Mouse (Mus musculus) MEL (cell line): Measurements from ENCODE around the gene Sergef. TPM values are rescaled to one million over a fixed set of nuclear protein-coding genes. Genes with fewer than 3 reads are reported as not detected.

Source experiments
- DNase-seq: peaks from one replicate; pipeline ENCODE4 v3.0.0; 2011; ENCODE audit warnings: low read depth, low spot score
- H3K27ac ChIP-seq: 2 replicates; pipeline ENCODE4 v1.5.1; 2012; ENCODE audit warnings: low read depth, mild to moderate bottlenecking, control low read depth, low read length, moderate library complexity; ENCODE audit not compliant: control insufficient read depth
- H3K27me3 ChIP-seq, 2 experiments: fragments of 150-350 bp in 1 of 2; sonication (generic) in 1 of 2; 2 replicates each; pipeline ENCODE4 v1.6.1; 2012; ENCODE audit warnings: low read length in 2 of 2, mild to moderate bottlenecking in 2 of 2, improper control_type of control experiment in 1 of 2, moderate library complexity in 1 of 2; ENCODE audit not compliant: insufficient read depth in 2 of 2, control insufficient read depth in 1 of 2
- H3K36me3 ChIP-seq, 2 experiments: 2 replicates each; pipeline ENCODE4 v1.6.1; 2012 to 2014; ENCODE audit warnings: low read length in 2 of 2, improper control_type of control experiment in 1 of 2, inconsistent platforms in 1 of 2, mild to moderate bottlenecking in 1 of 2; ENCODE audit not compliant: insufficient read depth in 2 of 2, control insufficient read depth in 1 of 2
- H3K4me1 ChIP-seq, 2 experiments: fragments of 150-350 bp in 1 of 2; sonication (generic) in 1 of 2; 2 replicates each; pipeline ENCODE4 v1.6.1; 2012; ENCODE audit warnings: low read length in 2 of 2, improper control_type of control experiment in 1 of 2, mild to moderate bottlenecking in 1 of 2; ENCODE audit not compliant: insufficient read depth in 2 of 2, control insufficient read depth in 1 of 2
- H3K4me3 ChIP-seq, 2 experiments: fragments of 150-350 bp in 1 of 2; sonication (generic) in 1 of 2; 2 replicates each; pipeline ENCODE4 v1.5.1; 2012; ENCODE audit warnings: low read depth in 2 of 2, low read length in 2 of 2, mild to moderate bottlenecking in 2 of 2, moderate library complexity in 2 of 2, control low read depth in 1 of 2, improper control_type of control experiment in 1 of 2; ENCODE audit not compliant: control insufficient read depth in 1 of 2, insufficient read depth in 1 of 2
- H3K79me2 ChIP-seq: 2 replicates; pipeline ENCODE4 v1.6.1; 2012; ENCODE audit warnings: mild to moderate bottlenecking, low read length, moderate library complexity; ENCODE audit not compliant: control insufficient read depth, poor library complexity, insufficient read depth
- H3K9ac ChIP-seq: 2 replicates; pipeline ENCODE4 v1.6.1; 2012; ENCODE audit warnings: low read depth, mild to moderate bottlenecking, control low read depth, low read length, moderate library complexity; ENCODE audit not compliant: control insufficient read depth, poor library complexity, severe bottlenecking
- H3K9me3 ChIP-seq: fragments of 150-350 bp; sonication (generic); replicated peaks from 2 replicates; pipeline ENCODE4 v1.6.1; 2012; ENCODE audit warnings: mild to moderate bottlenecking, low read length, improper control_type of control experiment, moderate library complexity; ENCODE audit not compliant: insufficient read depth
- CTCF ChIP-seq, 3 experiments: IDR thresholded peaks in 2 of 3; conservative IDR thresholded peaks in 1 of 3; 2 replicates each; pipeline ENCODE4 v1.5.1; 2011 to 2012; ENCODE audit warnings: low read length in 3 of 3, low read depth in 2 of 3, mild to moderate bottlenecking in 2 of 3, improper control_type of control experiment in 1 of 3, inconsistent platforms in 1 of 3, mixed read lengths in 1 of 3, moderate library complexity in 1 of 3; ENCODE audit not compliant: control insufficient read depth in 1 of 3, insufficient read depth in 1 of 3, poor library complexity in 1 of 3, severe bottlenecking in 1 of 3
- ELF1 ChIP-seq: IDR thresholded peaks from 2 replicates; pipeline ENCODE4 v1.6.1; 2014; ENCODE audit warnings: low read depth, mild to moderate bottlenecking, inconsistent platforms, low read length, improper control_type of control experiment, moderate library complexity
- ETS1 ChIP-seq: IDR thresholded peaks from 2 replicates; pipeline ENCODE4 v1.6.1; 2012; ENCODE audit warnings: low read depth, mild to moderate bottlenecking, inconsistent platforms, low read length, improper control_type of control experiment, moderate library complexity
- GABPA ChIP-seq: IDR thresholded peaks from 2 replicates; pipeline ENCODE4 v1.6.1; 2012; ENCODE audit warnings: low read depth, mild to moderate bottlenecking, inconsistent platforms, low read length, improper control_type of control experiment, moderate library complexity
- GATA1 ChIP-seq: IDR thresholded peaks from 2 replicates; pipeline ENCODE4 v1.6.1; 2011; ENCODE audit warnings: low read depth, low read length, improper control_type of control experiment
- HCFC1 ChIP-seq: IDR thresholded peaks from 2 replicates; pipeline ENCODE4 v1.6.1; 2012; ENCODE audit warnings: low read depth, mild to moderate bottlenecking, inconsistent platforms, low read length, improper control_type of control experiment, moderate library complexity
- KAT2A ChIP-seq: conservative IDR thresholded peaks from 2 replicates; pipeline ENCODE4 v1.6.1; 2012; ENCODE audit warnings: low read depth, low read length, improper control_type of control experiment, inconsistent platforms
- MAX ChIP-seq: IDR thresholded peaks from 2 replicates; pipeline ENCODE4 v1.6.1; 2011; ENCODE audit warnings: low read length, improper control_type of control experiment
- MAZ ChIP-seq: IDR thresholded peaks from 2 replicates; pipeline ENCODE4 v1.6.1; 2012; ENCODE audit warnings: low read depth, mild to moderate bottlenecking, inconsistent platforms, low read length, improper control_type of control experiment
- NRF1 ChIP-seq: IDR thresholded peaks from 2 replicates; pipeline ENCODE4 v1.6.1; 2014; ENCODE audit warnings: low read depth, mild to moderate bottlenecking, inconsistent platforms, low read length, improper control_type of control experiment, moderate library complexity; ENCODE audit not compliant: poor library complexity, insufficient read depth, severe bottlenecking
- POLR2AphosphoS2 ChIP-seq: IDR thresholded peaks from 2 replicates; pipeline ENCODE4 v1.6.1; 2011; ENCODE audit warnings: low read length, improper control_type of control experiment
- POLR2AphosphoS5 ChIP-seq: IDR thresholded peaks from 2 replicates; pipeline ENCODE4 v1.6.1; 2012; ENCODE audit warnings: low read depth, borderline replicate concordance, mild to moderate bottlenecking, inconsistent platforms, low read length, moderate library complexity, mixed read lengths
- RAD21 ChIP-seq: IDR thresholded peaks from 2 replicates; pipeline ENCODE4 v1.6.1; 2011; ENCODE audit warnings: mild to moderate bottlenecking, low read depth, low read length, improper control_type of control experiment
- RCOR1 ChIP-seq: IDR thresholded peaks from 2 replicates; pipeline ENCODE4 v1.6.1; 2012; ENCODE audit warnings: low read depth, mild to moderate bottlenecking, inconsistent platforms, low read length, improper control_type of control experiment
- TAL1 ChIP-seq: IDR thresholded peaks from 2 replicates; pipeline ENCODE4 v1.6.1; 2012; ENCODE audit warnings: mild to moderate bottlenecking, inconsistent platforms, low read length, moderate library complexity, mixed read lengths
- TBP ChIP-seq: IDR thresholded peaks from 2 replicates; pipeline ENCODE4 v1.8.0; 2011; ENCODE audit warnings: low read depth, low read length, improper control_type of control experiment
- TCF12 ChIP-seq: IDR thresholded peaks from 2 replicates; pipeline ENCODE4 v1.6.1; 2014; ENCODE audit warnings: low read depth, mild to moderate bottlenecking, inconsistent platforms, low read length, improper control_type of control experiment, moderate library complexity
- USF1 ChIP-seq: IDR thresholded peaks from 2 replicates; pipeline ENCODE4 v1.6.1; 2014; ENCODE audit warnings: low read depth, mild to moderate bottlenecking, inconsistent platforms, low read length, improper control_type of control experiment, moderate library complexity
- USF2 ChIP-seq, 2 experiments: IDR thresholded peaks; 2 replicates each; pipeline ENCODE4 v1.6.1; 2011 to 2012; ENCODE audit warnings: improper control_type of control experiment in 2 of 2, low read length in 2 of 2, borderline replicate concordance in 1 of 2, inconsistent platforms in 1 of 2, low read depth in 1 of 2, mild to moderate bottlenecking in 1 of 2; ENCODE audit not compliant: insufficient read depth in 1 of 2
- ZC3H11A ChIP-seq: IDR thresholded peaks from 2 replicates; pipeline ENCODE4 v1.6.1; 2012; ENCODE audit warnings: low read depth, mild to moderate bottlenecking, inconsistent platforms, low read length, improper control_type of control experiment
- ZMIZ1 ChIP-seq: IDR thresholded peaks from 2 replicates; pipeline ENCODE4 v1.6.1; 2012; ENCODE audit warnings: low read depth, mild to moderate bottlenecking, inconsistent platforms, low read length, improper control_type of control experiment, moderate library complexity
- polyA plus RNA-seq, 2 experiments: library from polyadenylated mRNA; stranded (reverse) in 1 of 2; unstranded in 1 of 2; fragments of >175 nt in 1 of 2; fragments of >200 nt in 1 of 2; gene quantifications; 2 replicates each; pipeline versions ENCODE4 v1.2.1 to v1.2.4; 2012; ENCODE audit warnings: low replicate concordance in 2 of 2, low read depth in 1 of 2; ENCODE audit not compliant: insufficient read length in 2 of 2, insufficient read depth in 1 of 2, missing spikeins in 1 of 2
- total RNA-seq: library from RNA; depleted of rRNA; stranded (reverse); fragments of 300-350 nt; gene quantifications from 2 replicates; pipeline ENCODE4 v1.2.3, GENCODE M21; 2012

Gene Sergef
- total and polyA plus RNA-seq, 3 experiments, result 7.6 to 11.7 TPM; not detected in 1

DNA sequence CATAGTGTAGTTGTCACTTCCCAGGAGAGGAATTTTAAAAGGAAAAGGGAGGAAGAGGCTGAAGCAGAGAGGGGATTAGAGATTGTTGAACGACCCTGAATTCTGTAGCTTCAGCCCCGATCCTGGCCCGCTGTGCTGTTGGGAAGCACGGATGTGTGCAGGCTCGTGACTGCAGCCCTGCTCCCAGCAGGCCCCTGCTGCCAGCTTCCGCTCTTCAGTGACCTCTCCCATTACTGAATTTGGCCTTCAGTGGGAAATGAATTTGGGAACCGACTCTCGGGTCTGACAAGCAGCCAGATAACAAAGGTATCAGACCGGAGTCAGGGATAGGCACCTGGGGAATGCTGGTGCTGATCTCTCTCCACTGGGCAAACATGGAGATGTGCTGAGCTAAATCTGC is 166.5 kb downstream of the Sergef start:
- Histone ChIP-seq H3K9me3 (no peaks in the 10 kb centered on the region), H3K27ac (no peak overlapping the region), H3K79me2 (no peaks in the 10 kb centered on the region), H3K4me1 (peaks cover 2 to 11% of the 10 kb centered on the region in 2 experiments; a peak in 2 of 4 replicates), H3K4me3 (no peak overlapping the region), H3K9ac (no peak overlapping the region), H3K27me3 (no peaks in the 10 kb centered on the region), H3K36me3 (peaks cover 0 to 6% of the 10 kb centered on the region in 2 experiments; a peak in 1 of 4 replicates)
- no peak for DNase-seq
- no peak for TF ChIP-seq ZC3H11A
- TF ChIP-seq POLR2AphosphoS5, result no peak
- TF ChIP-seq ZMIZ1, result no peak
- no peak for TF ChIP-seq GABPA

DNA sequence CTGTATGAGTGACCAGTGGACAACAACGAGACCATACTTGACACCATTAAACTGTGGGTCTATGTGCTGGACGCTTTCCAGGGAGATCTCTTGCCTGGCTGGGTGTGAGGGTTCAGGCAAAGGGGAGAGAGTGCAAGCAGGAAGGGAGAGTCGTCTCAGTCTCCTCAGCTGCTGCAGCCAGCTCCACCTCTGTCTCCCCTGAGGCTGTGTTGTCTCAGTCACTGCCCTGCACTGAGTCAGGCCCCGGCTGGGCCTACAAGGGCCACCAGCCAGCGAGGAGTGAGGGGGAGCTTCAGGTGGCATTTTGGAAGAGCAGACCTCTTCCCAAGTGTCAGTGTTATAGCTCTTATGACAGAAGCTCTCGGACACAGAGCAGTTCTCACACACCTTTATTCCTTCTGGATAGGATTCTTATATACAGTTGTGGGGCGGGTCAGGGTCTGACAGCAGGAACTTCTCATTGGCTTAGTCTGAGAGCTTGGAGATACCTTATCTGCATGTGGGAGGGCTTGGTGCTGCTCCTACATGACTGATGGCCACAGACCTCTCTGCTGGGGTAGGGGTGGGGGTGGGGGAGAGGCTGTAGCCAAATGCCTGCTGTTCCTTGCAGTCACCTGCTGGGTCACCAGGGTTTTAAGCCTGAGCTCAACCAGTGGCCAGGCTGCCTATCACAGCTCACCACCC is 168.4 kb downstream of the Sergef start:
- Histone ChIP-seq H3K9me3 (no peaks in the 10 kb centered on the region), H3K27me3 (no peaks in the 10 kb centered on the region), H3K27ac (no peak overlapping the region), H3K36me3 (peaks cover 0 to 6% of the 10 kb centered on the region in 2 experiments; a peak in 1 of 4 replicates), H3K4me3 (no peak overlapping the region), H3K4me1 (peaks cover 2 to 11% of the 10 kb centered on the region in 2 experiments; a peak in 2 of 4 replicates), H3K79me2 (no peaks in the 10 kb centered on the region), H3K9ac (no peak overlapping the region)
- peak; percentile 60 for DNase-seq
- TF ChIP-seq RCOR1, result no peak
- peak; percentile 7; the same call in 1 of the 2 replicates for TF ChIP-seq GATA1

DNA sequence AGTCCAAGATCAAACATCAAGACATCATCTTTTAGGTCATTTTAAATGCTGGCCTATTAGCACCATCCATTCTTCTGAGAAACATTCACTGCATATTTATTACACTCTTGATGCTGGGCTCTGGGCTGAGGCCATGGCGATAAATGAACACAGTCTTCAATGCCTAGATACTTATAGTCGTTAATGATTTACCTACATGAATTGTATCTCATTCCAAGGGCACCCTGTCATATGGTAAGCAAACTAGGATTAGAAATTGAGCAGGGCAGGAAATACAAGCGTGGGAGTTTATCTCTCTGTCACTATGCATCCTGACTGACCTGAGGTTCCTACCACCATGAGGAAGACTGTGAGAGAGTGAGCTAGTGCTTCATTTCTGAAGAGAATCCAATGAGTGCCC is 170.1 kb downstream of the Sergef start:
- no peak overlapping the region for H3K4me3 ChIP-seq
- H3K27me3 ChIP-seq, result no peaks in the 10 kb centered on the region
- no peak for DNase-seq
- H3K36me3 ChIP-seq, result peaks cover 0 to 6% of the 10 kb centered on the region in 2 experiments; a peak in 1 of 4 replicates
- H3K4me1 ChIP-seq, result peaks cover 2 to 11% of the 10 kb centered on the region in 2 experiments; a peak in 2 of 4 replicates
- no peaks in the 10 kb centered on the region for H3K9me3 ChIP-seq
- H3K79me2 ChIP-seq, result no peaks in the 10 kb centered on the region
- TF ChIP-seq TBP (no peak), ZMIZ1 (no peak), NRF1 (no peak), ETS1 (no peak), HCFC1 (no peak), KAT2A (no peak), USF1 (no peak), POLR2AphosphoS2 (no peak), GABPA (no peak), ZC3H11A (no peak), TCF12 (no peak), RAD21 (no peak), USF2 (IDR thresholded peaks at IDR 0.05; ENCODE audit: borderline replicate concordance in 1 of 2, insufficient read depth in 1 of 2, low read depth in 1 of 2, low read length in 2 of 2) (no peak), MAZ (no peak), MAX (no peak), ELF1 (no peak), CTCF (IDR thresholded peaks at IDR 0.05 in 2 of 3, conservative IDR thresholded peaks at IDR 0.05 in 1 of 3; ENCODE audit: control insufficient read depth in 1 of 3, insufficient read depth in 1 of 3, low read depth in 2 of 3, low read length in 3 of 3, poor library complexity in 1 of 3, severe bottlenecking in 1 of 3) (no peak), TAL1 (no peak)
- TF ChIP-seq, all 39 proteins: peak for 0
- Histone ChIP-seq H3K9ac (no peak overlapping the region), H3K27ac (no peak overlapping the region)
